Comparison of ENCODE assay signal across 29 mouse cellular contexts in genomic region chr19:42139724-42140517, GRCm38 (mm10). TPM values are rescaled to one million over a fixed set of nuclear protein-coding genes. Genes with fewer than 3 reads are reported as not detected.
DNase-seq lines count a peak whose midpoint lies in the region; ATAC-seq and TF ChIP-seq lines count a peak whose summit lies in the region.
"Had no signal": no experiment of that assay in that cellular context is flagged by ENCODE, and none has a peak within 500 bp of the region (broad histone marks: within the 10 kb centered on the region; RNA-seq: fewer than 3 reads in every experiment).

No protein-coding gene starts in this region.

- 68% methylated on average over 5 of the region's 5 CpGs for WGBS in stomach, postnatal 0 days
- WGBS in hindbrain, embryonic 16.5 days: 85% methylated on average over 5 of the region's 5 CpGs

- no peak for TF ChIP-seq EP300 in ES-Bruce4 (IDR thresholded peaks at IDR 0.05; ENCODE audit: insufficient read depth, low read depth, low read length)
- no peak for TF ChIP-seq EP300 in MEL (IDR thresholded peaks at IDR 0.05; ENCODE audit: low read depth in 1 of 2, low read length in 2 of 2)
- TF ChIP-seq EP300 in stomach, postnatal 0 days (optimal IDR thresholded peaks at IDR 0.05): no peak

- H3K9me3 ChIP-seq in ES-Bruce4 (replicated peaks; ENCODE audit: control insufficient read depth, insufficient read depth, low read length, poor library complexity, severe bottlenecking) (no peaks in the 10 kb centered on the region), MEL (replicated peaks; ENCODE audit: insufficient read depth, low read length) (no peaks in the 10 kb centered on the region)
- no peaks in the 10 kb centered on the region for H3K9me3 ChIP-seq in stomach, postnatal 0 days (ENCODE audit: control insufficient read depth, low read length)
- no peaks in the 10 kb centered on the region for H3K9me3 ChIP-seq in hindbrain, embryonic 16.5 days (ENCODE audit: control insufficient read depth, low read length)
- H3K9me3 ChIP-seq: embryonic facial prominence, embryonic 10.5 days; embryonic facial prominence, embryonic 13.5 days; forebrain, embryonic 12.5 days; forebrain, embryonic 15.5 days; heart, embryonic 12.5 days; heart, embryonic 15.5 days; hindbrain, embryonic 10.5 days had no signal

- peak; percentile 70 for DNase-seq in MEL (ENCODE audit: low read depth, low spot score)
- no peak for DNase-seq in stomach, postnatal 0 days (ENCODE audit: low spot score)
- no peak for DNase-seq in thymus, postnatal 10 days (ENCODE audit: low spot score in 2 of 2)
- DNase-seq: adrenal gland, postnatal 10 days; adrenal gland, postnatal 36 days; cerebellum, adult 11 months; cerebellum, adult 2 months; cerebellum, adult 9-11 months; cerebellum, postnatal 36 days; embryo, embryonic 11 days; gastrocnemius, adult 2 months; gastrocnemius, postnatal 14 days; heart, adult 18-20 months; heart, postnatal 10 days; heart, postnatal 36 days had no signal

- TF ChIP-seq RAD21 in MEL (IDR thresholded peaks at IDR 0.05; ENCODE audit: low read depth, low read length): no peak

- H3K9ac ChIP-seq in ES-Bruce4 (ENCODE audit: low read depth, poor library complexity, severe bottlenecking): no peak overlapping the region
- H3K9ac ChIP-seq in MEL (ENCODE audit: control insufficient read depth, low read depth, low read length, poor library complexity, severe bottlenecking): no peak overlapping the region
- no peak overlapping the region for H3K9ac ChIP-seq in stomach, postnatal 0 days (ENCODE audit: low read length)
- no peak overlapping the region for H3K9ac ChIP-seq in hindbrain, embryonic 16.5 days (ENCODE audit: low read depth, low read length)
- H3K9ac ChIP-seq: embryonic facial prominence, embryonic 13.5 days; forebrain, embryonic 12.5 days; forebrain, embryonic 15.5 days; heart, embryonic 12.5 days; heart, embryonic 15.5 days; hindbrain, embryonic 14.5 days had no signal

- H3K4me2 ChIP-seq in stomach, postnatal 0 days (replicated peaks; ENCODE audit: low read depth): no peak overlapping the region
- no peak overlapping the region for H3K4me2 ChIP-seq in hindbrain, embryonic 16.5 days (ENCODE audit: low read length)
- H3K4me2 ChIP-seq: embryonic facial prominence, embryonic 13.5 days; forebrain, embryonic 12.5 days; forebrain, embryonic 15.5 days; heart, embryonic 12.5 days; heart, embryonic 15.5 days; hindbrain, embryonic 14.5 days had no signal

- no peaks in the 10 kb centered on the region for H3K79me2 ChIP-seq in MEL (ENCODE audit: control insufficient read depth, insufficient read depth, low read length, poor library complexity)

- H3K27ac ChIP-seq in ES-Bruce4 (ENCODE audit: insufficient read depth, low read length) (peak overlapping the region; percentile 10; the same call in 1 of the 2 replicates), MEL (ENCODE audit: control insufficient read depth, low read depth, low read length) (peak overlapping the region; percentile 28; the same call in 1 of the 2 replicates)
- no peak overlapping the region for H3K27ac ChIP-seq in stomach, postnatal 0 days (replicated peaks)
- H3K27ac ChIP-seq in hindbrain, embryonic 16.5 days (ENCODE audit: low read depth, low read length): no peak overlapping the region
- H3K27ac ChIP-seq: embryonic facial prominence, embryonic 10.5 days; embryonic facial prominence, embryonic 13.5 days; forebrain, embryonic 12.5 days; forebrain, embryonic 15.5 days; gastrocnemius, adult 2 months; heart, embryonic 15.5 days; hindbrain, embryonic 10.5 days; hindbrain, embryonic 14.5 days had no signal

- peak; percentile 63 for ATAC-seq in megakaryocyte, adult 5-6 weeks (ENCODE audit: poor library complexity, severe bottlenecking)
- ATAC-seq in stomach, postnatal 0 days (ENCODE audit: low FRiP score, low TSS enrichment): peak; percentile 11; the same call in 1 of the 2 replicates
- no peak for ATAC-seq in hindbrain, embryonic 16.5 days
- ATAC-seq: CD4-positive, CD25-positive, alpha-beta regulatory T cell, adult 4 months; forebrain, embryonic 15.5 days; Patski had no signal

- no peak overlapping the region for H3K4me3 ChIP-seq in ES-Bruce4 (ENCODE audit: low read depth, low read length)
- no peak overlapping the region for H3K4me3 ChIP-seq in MEL (ENCODE audit: control insufficient read depth in 1 of 2, insufficient read depth in 1 of 2, low read depth in 2 of 2, low read length in 2 of 2)
- no peak overlapping the region for H3K4me3 ChIP-seq in stomach, postnatal 0 days (ENCODE audit: low read depth, low read length)
- H3K4me3 ChIP-seq in hindbrain, embryonic 16.5 days (ENCODE audit: low read length): no peak overlapping the region
- H3K4me3 ChIP-seq: embryonic facial prominence, embryonic 10.5 days; embryonic facial prominence, embryonic 13.5 days; erythroblast, embryonic 14.5 days; forebrain, embryonic 12.5 days; forebrain, embryonic 15.5 days; gastrocnemius, adult 2 months; heart, embryonic 12.5 days; heart, embryonic 15.5 days; hindbrain, embryonic 10.5 days had no signal

- TF ChIP-seq POLR2A in ES-Bruce4 (IDR thresholded peaks at IDR 0.05; ENCODE audit: insufficient read depth, low read length) (no peak), MEL (IDR thresholded peaks at IDR 0.05; ENCODE audit: control insufficient read depth in 1 of 2, insufficient read depth in 1 of 2, low read depth in 1 of 2, low read length in 2 of 2, poor library complexity in 1 of 2) (no peak)

- H3K4me1 ChIP-seq in ES-Bruce4 (ENCODE audit: control insufficient read depth, insufficient read depth, low read length) (no peaks in the 10 kb centered on the region), MEL (ENCODE audit: control insufficient read depth in 1 of 2, insufficient read depth in 2 of 2, low read length in 2 of 2) (peaks cover 25 to 52% of the 10 kb centered on the region in 2 experiments)
- 0 out of 2 replicates have a peak, but pooled peaks cover 2% of the 10 kb centered on the region for H3K4me1 ChIP-seq in stomach, postnatal 0 days (replicated peaks; ENCODE audit: control insufficient read depth, insufficient read depth)
- no peaks in the 10 kb centered on the region for H3K4me1 ChIP-seq in hindbrain, embryonic 16.5 days (ENCODE audit: control insufficient read depth, insufficient read depth, low read depth, low read length)
- H3K4me1 ChIP-seq: forebrain, embryonic 15.5 days had no signal

- TF ChIP-seq CTCF in ES-Bruce4 (IDR thresholded peaks at IDR 0.05; ENCODE audit: low read depth, low read length): no peak
- TF ChIP-seq CTCF in MEL (IDR thresholded peaks at IDR 0.05 in 2 of 3, conservative IDR thresholded peaks at IDR 0.05 in 1 of 3; ENCODE audit: control insufficient read depth in 1 of 3, insufficient read depth in 1 of 3, low read depth in 2 of 3, low read length in 3 of 3, poor library complexity in 1 of 3, severe bottlenecking in 1 of 3): no peak
- TF ChIP-seq CTCF in stomach, postnatal 0 days (IDR thresholded peaks at IDR 0.05; ENCODE audit: low read depth): no peak

- H3K36me3 ChIP-seq in ES-Bruce4 (ENCODE audit: control insufficient read depth, insufficient read depth, low read length, poor library complexity, severe bottlenecking): no peaks in the 10 kb centered on the region
- peaks cover 0 to 46% of the 10 kb centered on the region in 2 experiments; a peak in 2 of 4 replicates for H3K36me3 ChIP-seq in MEL (ENCODE audit: control insufficient read depth in 1 of 2, insufficient read depth in 2 of 2, low read length in 2 of 2)
- no peaks in the 10 kb centered on the region for H3K36me3 ChIP-seq in stomach, postnatal 0 days (ENCODE audit: control insufficient read depth, insufficient read depth, low read length)
- no peaks in the 10 kb centered on the region for H3K36me3 ChIP-seq in hindbrain, embryonic 16.5 days (ENCODE audit: control insufficient read depth, insufficient read depth, low read length)
- H3K36me3 ChIP-seq: embryonic facial prominence, embryonic 10.5 days; embryonic facial prominence, embryonic 13.5 days; forebrain, embryonic 12.5 days; forebrain, embryonic 15.5 days; heart, embryonic 12.5 days; heart, embryonic 15.5 days; hindbrain, embryonic 10.5 days had no signal

- no peaks in the 10 kb centered on the region for H3K27me3 ChIP-seq in ES-Bruce4 (ENCODE audit: control insufficient read depth, insufficient read depth, low read length, poor library complexity, severe bottlenecking)
- no peaks in the 10 kb centered on the region for H3K27me3 ChIP-seq in MEL (ENCODE audit: control insufficient read depth in 1 of 2, insufficient read depth in 2 of 2, low read length in 2 of 2)
- no peaks in the 10 kb centered on the region for H3K27me3 ChIP-seq in stomach, postnatal 0 days (ENCODE audit: control insufficient read depth, insufficient read depth, low read length)
- H3K27me3 ChIP-seq in hindbrain, embryonic 16.5 days (replicated peaks; ENCODE audit: control insufficient read depth, insufficient read depth, low read length): no peaks in the 10 kb centered on the region
- H3K27me3 ChIP-seq: embryonic facial prominence, embryonic 13.5 days; forebrain, embryonic 15.5 days; heart, embryonic 12.5 days; heart, embryonic 15.5 days; Patski had no signal

RNA-seq across cellular contexts. Expression of gene Marveld1, which starts 7.3 kb away (rescaled TPM):
- polyA plus RNA-seq in ES-Bruce4 (2011; ENCODE audit: insufficient read depth, insufficient read length, low read depth, missing spikeins): 15.0 and 17.7 TPM in 2 replicates
- total RNA-seq in MEL (2012; rRNA removed): 7.9 and 9.7 TPM in 2 replicates
- 10 to 100 TPM in 1 of 2 experiments, not detected in 1; 24.4 TPM for polyA plus RNA-seq in MEL (2012; ENCODE audit: insufficient read depth in 1 of 2, insufficient read length in 2 of 2, low read depth in 1 of 2, low replicate concordance in 2 of 2, missing spikeins in 1 of 2)
- 5.7 and 6.7 TPM in 2 replicates for total RNA-seq in megakaryocyte, adult 5-6 weeks (2015)
- total RNA-seq in megakaryocyte, adult 5-6 weeks (2017): 7.9 and 9.4 TPM in 2 replicates
- polyA plus RNA-seq in stomach, postnatal 0 days (2015; fragmentation: Nextera tagmentation; extraction: Ambion mirVana): 15.3 and 23.6 TPM in 2 replicates
- 1.5 and 2.3 TPM in 2 replicates for polyA plus RNA-seq in hindbrain, embryonic 16.5 days (2015; fragmentation: Nextera tagmentation; extraction: Ambion mirVana)

RNA-seq across cellular contexts. Expression of gene Avpi1, which starts 11.1 kb away (rescaled TPM):
- polyA plus RNA-seq in ES-Bruce4 (2011; ENCODE audit: insufficient read depth, insufficient read length, low read depth, missing spikeins) (44.7 and 49.2 TPM in 2 replicates), MEL (2012; ENCODE audit: insufficient read depth in 1 of 2, insufficient read length in 2 of 2, low read depth in 1 of 2, low replicate concordance in 2 of 2, missing spikeins in 1 of 2) (10 to 100 TPM in 1 of 2 experiments, not detected in 1; 53.3 TPM)
- 49.5 and 54.8 TPM in 2 replicates for total RNA-seq in MEL (2012; rRNA removed)
- total RNA-seq in megakaryocyte, adult 5-6 weeks (2015): 1.1 and 1.7 TPM in 2 replicates
- 2.9 and 6.2 TPM in 2 replicates for total RNA-seq in megakaryocyte, adult 5-6 weeks (2017)
- polyA plus RNA-seq in stomach, postnatal 0 days (2015; fragmentation: Nextera tagmentation; extraction: Ambion mirVana): 108 and 117 TPM in 2 replicates
- polyA plus RNA-seq in hindbrain, embryonic 16.5 days (2015; fragmentation: Nextera tagmentation; extraction: Ambion mirVana): 12.2 and 12.6 TPM in 2 replicates

RNA-seq across cellular contexts. Expression of gene Zfyve27, which starts 23.8 kb away (rescaled TPM):
- 24.4 and 25.0 TPM in 2 replicates for polyA plus RNA-seq in ES-Bruce4 (2011; ENCODE audit: insufficient read depth, insufficient read length, low read depth, missing spikeins)
- 22.0 and 27.0 TPM in 2 replicates for total RNA-seq in MEL (2012; rRNA removed)
- polyA plus RNA-seq in MEL (2012; ENCODE audit: insufficient read depth in 1 of 2, insufficient read length in 2 of 2, low read depth in 1 of 2, low replicate concordance in 2 of 2, missing spikeins in 1 of 2): 10 to 100 TPM in 1 of 2 experiments, not detected in 1; 40.2 TPM
- 7.9 and 13.1 TPM in 2 replicates for total RNA-seq in megakaryocyte, adult 5-6 weeks (2015)
- total RNA-seq in megakaryocyte, adult 5-6 weeks (2017): 21.3 and 26.3 TPM in 2 replicates
- 14.1 and 15.3 TPM in 2 replicates for polyA plus RNA-seq in stomach, postnatal 0 days (2015; fragmentation: Nextera tagmentation; extraction: Ambion mirVana)
- polyA plus RNA-seq in hindbrain, embryonic 16.5 days (2015; fragmentation: Nextera tagmentation; extraction: Ambion mirVana): 56.4 and 62.4 TPM in 2 replicates

RNA-seq across cellular contexts. Expression of gene Pi4k2a, which starts 49.7 kb away (rescaled TPM):
- polyA plus RNA-seq in ES-Bruce4 (2011; ENCODE audit: insufficient read depth, insufficient read length, low read depth, missing spikeins) (27.2 and 30.4 TPM in 2 replicates), MEL (2012; ENCODE audit: insufficient read depth in 1 of 2, insufficient read length in 2 of 2, low read depth in 1 of 2, low replicate concordance in 2 of 2, missing spikeins in 1 of 2) (10 to 100 TPM in 1 of 2 experiments, not detected in 1; 30.3 TPM)
- 10.2 and 12.2 TPM in 2 replicates for total RNA-seq in MEL (2012; rRNA removed)
- total RNA-seq in megakaryocyte, adult 5-6 weeks (2015): 12.0 and 12.2 TPM in 2 replicates
- total RNA-seq in megakaryocyte, adult 5-6 weeks (2017): 9.9 and 10.7 TPM in 2 replicates
- 20.8 and 21.6 TPM in 2 replicates for polyA plus RNA-seq in stomach, postnatal 0 days (2015; fragmentation: Nextera tagmentation; extraction: Ambion mirVana)
- 9.6 and 23.9 TPM in 2 replicates for polyA plus RNA-seq in hindbrain, embryonic 16.5 days (2015; fragmentation: Nextera tagmentation; extraction: Ambion mirVana)

RNA-seq across cellular contexts. Expression of gene Morn4, which starts 53.8 kb away (rescaled TPM):
- polyA plus RNA-seq in ES-Bruce4 (2011; ENCODE audit: insufficient read depth, insufficient read length, low read depth, missing spikeins) (18.8 and 19.6 TPM in 2 replicates), MEL (2012; ENCODE audit: insufficient read depth in 1 of 2, insufficient read length in 2 of 2, low read depth in 1 of 2, low replicate concordance in 2 of 2, missing spikeins in 1 of 2) (10 to 100 TPM in 1 of 2 experiments, not detected in 1; 18.4 TPM)
- 4.9 and 5.7 TPM in 2 replicates for total RNA-seq in MEL (2012; rRNA removed)
- 0.36 TPM in 1 of 2 replicates, not detected in the other for total RNA-seq in megakaryocyte, adult 5-6 weeks (2015)
- 0.07 TPM in 1 of 2 replicates, not detected in the other for total RNA-seq in megakaryocyte, adult 5-6 weeks (2017)
- 7.3 and 8.2 TPM in 2 replicates for polyA plus RNA-seq in stomach, postnatal 0 days (2015; fragmentation: Nextera tagmentation; extraction: Ambion mirVana)
- polyA plus RNA-seq in hindbrain, embryonic 16.5 days (2015; fragmentation: Nextera tagmentation; extraction: Ambion mirVana): 137 and 139 TPM in 2 replicates

Comparison
In these comparisons a context has a peak if more than half of its experiments do, and no peak if none do; other contexts are left out.
1. H3K27ac ChIP-seq: peak in ES-Bruce4 (single experiment) and MEL (single experiment); none in stomach, postnatal 0 days (single experiment) and hindbrain, embryonic 16.5 days (single experiment).